Mouse (Mus musculus) thymus, adult 18-20 months (tissue): ENCODE data around the gene Nectin2.
A peak's percentile ranks its signal among the peaks of the same experiment; 100 is the strongest.
"Not testable (repeated sequence)": the region's sequence is repeated elsewhere in the genome, so short reads cannot be mapped to it uniquely, and the experiment has no call there.

Source experiments
- DNase-seq, 2 experiments: peaks; one replicate each; pipeline ENCODE4 v3.0.0; 2022; ENCODE audit warnings: mixed read lengths in 2 of 2

Gene Nectin2

GRCm38 (mm10) chr7:19704475-19704874 lies 45.8 kb downstream of the Nectin2 start:
- DNase-seq = no peak

GRCm38 (mm10) chr7:19702859-19703555 lies 47.3 kb downstream of the Nectin2 start:
- no peak for DNase-seq

- DNase-seq = no peak
Observed at GRCm38 (mm10) chr7:19701069-19701761, 49.1 kb downstream of the Nectin2 start.

- DNase-seq = no peak
Observed at GRCm38 (mm10) chr7:19700299-19701068, 49.8 kb downstream of the Nectin2 start.

DNA sequence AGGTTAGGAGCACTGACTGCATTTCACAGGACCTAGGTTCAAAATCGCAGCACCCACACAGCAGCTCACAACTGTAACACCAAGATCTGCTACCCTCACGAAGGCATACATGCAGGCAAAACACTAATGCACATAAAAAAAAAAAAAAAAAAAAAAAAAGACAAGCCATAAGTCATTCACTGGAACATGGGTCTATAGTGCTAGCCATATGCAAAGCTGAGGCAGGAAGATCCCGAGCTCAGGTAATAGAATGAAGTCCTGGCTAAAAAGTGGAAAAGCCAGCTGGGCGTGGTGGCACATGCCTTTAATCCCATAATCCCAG lies 50.5 kb downstream of the Nectin2 start:
- DNase-seq = no peak

DNA sequence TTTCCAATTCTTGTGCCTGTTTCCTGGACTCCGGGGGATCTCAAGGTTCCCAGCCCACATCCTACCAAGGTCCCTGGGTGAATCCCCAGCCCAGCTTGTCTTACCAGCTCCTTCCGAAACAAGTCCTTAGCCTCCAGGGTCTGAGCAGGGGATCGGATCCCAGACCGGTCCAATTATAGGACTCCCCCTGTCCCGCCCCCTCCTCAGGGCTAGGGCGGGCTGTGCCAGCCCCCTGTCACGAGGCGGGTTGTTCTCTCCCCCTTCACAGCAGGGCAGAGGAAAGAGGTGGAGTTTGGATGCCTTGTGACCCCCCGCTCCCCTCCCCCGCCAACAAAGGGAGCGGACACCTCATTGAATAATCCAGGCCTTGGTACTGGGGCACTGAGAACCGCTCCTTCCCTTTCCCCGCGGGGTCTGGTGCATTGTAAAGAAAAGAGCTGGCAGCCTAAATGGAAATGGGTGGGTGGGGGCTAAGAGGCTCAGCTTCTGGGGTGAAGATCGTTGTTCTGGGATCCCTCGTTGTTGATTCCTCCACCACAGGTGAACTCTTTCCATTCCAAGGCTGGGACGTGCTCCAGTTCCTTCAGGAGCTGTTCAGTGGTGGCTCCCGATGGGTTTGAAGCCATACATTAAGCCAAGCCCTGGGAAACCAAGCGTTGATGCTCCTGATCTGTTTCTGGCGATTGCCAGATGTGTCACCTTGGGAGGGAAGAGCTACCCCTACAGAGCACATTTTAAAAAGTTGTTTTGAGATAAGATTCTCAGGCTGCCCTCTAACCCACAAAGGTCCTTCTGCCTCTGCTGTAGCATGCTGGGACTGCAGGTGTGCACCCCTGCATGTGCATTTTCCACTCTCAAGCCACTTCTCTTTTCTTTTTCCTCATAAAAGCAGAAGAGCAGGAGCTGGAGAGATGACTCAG lies 51.1 kb downstream of the Nectin2 start, which contains the start of gene Apoe:
TSS of gene Apoe (minus strand) at position 282 of the 920 bp plus-strand sequence.
- DNase-seq = peak; percentile 22 to 37

DNA sequence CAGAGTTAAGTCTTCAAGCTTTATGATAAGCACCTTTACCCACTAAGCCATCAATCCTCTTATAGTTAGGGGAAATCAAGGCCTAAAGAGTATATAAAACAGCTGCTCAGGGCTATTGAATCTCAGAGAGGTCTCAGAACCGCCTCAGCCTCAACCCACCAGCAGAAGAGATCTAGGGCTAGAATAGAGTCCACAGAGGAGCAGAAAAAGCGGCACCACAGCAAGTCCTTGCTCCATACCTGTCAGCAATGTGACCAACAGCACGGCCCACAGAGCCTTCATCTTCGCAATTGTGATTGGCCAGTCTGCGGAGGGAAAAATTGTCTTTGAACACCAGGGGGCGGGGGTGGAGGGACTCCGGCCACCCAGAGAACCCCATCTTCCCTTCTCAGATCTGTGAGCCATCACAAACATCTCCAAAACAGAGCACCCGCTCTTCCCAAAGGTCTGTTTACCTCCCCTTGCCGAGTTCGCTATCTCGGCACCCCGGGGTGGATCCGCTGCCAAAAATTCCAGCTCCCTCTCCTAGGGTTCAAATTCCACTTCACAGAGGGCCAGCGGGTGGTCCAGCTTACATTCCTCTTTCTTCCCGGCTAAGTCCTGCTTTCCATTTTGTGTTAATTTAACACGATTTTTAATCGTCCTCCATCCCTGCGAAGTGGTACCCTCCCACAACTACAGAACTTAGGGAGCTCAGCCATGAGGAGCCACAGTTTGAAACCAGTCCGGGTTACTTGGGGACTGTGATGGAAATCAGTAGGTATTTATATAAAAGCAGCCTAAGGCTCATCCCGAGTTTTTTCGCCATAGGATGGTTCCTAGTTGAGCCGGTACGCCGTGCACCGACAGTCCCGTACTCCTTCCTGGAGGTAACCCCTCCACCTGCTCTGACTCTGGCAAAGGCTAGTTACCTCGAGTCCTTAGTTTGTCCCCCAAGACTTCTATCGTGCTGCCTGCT lies 52.1 kb downstream of the Nectin2 start:
- no peak for DNase-seq

- no peak for DNase-seq
Observed at GRCm38 (mm10) chr7:19696336-19696873, 53.9 kb downstream of the Nectin2 start.

DNA sequence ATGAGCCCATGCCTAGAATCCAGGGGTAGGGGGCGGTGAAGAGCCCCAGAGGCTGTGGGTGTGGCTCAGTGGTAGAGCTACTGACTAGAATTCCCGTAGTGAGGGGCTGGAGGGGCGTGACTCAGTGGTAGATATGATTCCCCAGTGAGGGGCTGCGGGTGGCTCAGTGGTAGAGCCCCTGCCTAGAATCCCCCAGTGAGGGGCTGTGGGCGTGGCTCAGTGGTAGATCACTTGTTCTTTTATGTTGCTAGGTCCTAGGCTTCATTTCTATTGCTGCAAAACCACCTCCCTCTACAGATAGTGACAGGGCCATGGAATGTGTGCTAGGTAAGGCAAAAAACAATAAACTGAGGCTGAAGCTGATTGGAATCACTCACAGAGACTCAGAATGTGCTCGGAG lies 54.4 kb downstream of the Nectin2 start:
- DNase-seq = no peak

GRCm38 (mm10) chr7:19695213-19695594 lies 55.1 kb downstream of the Nectin2 start:
- no peak for DNase-seq

DNA sequence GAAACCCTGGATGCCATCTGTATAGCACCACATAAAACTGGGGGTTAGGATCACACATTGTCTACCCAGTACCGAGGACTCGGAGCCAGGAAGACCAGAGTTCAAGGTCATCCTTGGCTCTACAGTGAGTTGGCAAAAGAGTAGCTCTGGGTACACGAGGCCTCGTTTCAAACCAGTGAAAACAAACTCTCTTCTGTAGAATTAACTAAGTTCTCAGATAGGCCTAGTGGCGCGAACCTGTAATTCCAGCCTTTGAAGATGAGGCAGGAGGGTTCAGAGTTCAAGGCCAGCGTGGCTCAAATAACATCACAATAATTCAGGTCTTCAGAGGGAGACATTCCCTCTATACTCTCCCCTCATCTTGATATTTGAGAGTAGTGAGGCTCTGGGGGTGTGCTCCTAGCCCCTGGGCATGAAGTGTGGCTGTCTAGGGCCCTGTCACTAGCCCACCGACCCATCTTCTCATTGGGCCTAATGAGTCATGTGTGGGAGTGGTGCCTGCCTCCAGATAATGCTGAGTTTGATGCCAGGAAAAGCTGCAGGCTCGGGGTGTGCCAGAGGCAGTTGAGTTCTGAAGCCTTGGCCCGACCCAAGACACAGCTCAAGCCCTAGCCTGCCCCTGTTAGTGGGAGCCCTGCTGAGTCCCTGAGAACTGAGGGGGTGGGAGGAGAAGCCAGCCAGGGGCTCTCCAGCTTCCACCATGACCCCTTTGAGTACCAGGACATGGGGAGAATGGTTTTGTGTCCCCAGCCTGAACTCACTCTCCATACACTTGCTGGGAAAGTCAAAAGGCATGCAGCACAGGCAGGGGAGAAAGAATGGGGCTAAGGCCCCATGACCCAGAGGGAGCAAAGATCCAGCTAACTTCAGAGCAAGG lies 55.7 kb downstream of the Nectin2 start:
- no peak for DNase-seq

GRCm38 (mm10) chr7:19693421-19693820 lies 56.9 kb downstream of the Nectin2 start:
- no peak for DNase-seq

DNA sequence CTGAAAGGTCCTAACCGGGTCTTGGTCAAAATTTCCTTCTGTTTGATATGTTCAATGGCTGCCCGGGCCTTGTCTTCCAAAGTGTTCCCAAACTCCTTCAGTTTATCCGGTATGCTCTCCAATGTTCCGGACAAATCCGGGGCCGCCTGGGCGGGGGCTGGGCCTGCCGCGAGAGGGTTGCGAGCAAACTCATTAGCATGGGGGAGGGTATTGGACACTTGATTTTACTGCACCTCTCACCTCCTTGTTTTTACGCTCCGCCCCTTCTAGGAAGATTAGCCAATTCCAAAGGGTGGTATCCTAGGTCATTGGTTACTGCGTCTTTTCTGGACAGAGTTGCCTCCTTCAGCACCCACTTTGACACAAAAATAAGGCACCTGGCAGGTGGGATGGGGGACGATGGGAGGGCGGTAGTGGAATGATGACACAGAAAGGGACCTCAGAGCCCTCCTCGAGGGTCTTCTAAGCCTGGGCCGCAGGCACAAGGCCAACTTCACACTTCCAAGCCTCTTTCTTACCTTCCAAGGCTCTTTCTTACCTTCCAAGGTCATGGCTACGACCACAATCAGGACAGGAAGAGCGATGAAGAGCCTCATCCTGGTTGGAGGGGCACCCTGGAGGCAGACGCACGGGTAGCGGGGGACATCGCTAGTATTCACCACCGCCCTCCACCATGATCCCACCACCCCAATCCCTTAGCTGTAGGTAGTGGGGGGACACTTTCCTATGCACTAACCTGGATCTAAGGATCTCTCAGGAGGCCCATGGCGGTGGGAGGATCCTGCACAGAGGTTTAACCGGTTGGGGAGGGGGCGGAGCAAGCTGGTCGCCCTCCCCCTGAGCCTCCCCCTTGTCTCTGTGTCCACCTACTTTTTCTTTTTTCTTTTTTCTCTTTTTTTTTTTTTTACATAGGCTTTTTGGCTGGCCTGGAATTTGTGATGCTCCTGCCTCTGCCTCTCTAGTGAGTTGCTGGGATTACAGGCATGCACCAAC lies 58.1 kb downstream of the Nectin2 start, which contains the start of gene Apoc1:
TSS of gene Apoc1 (minus strand) at position 788 of the 993 bp plus-strand sequence.
- no peak for DNase-seq

DNA sequence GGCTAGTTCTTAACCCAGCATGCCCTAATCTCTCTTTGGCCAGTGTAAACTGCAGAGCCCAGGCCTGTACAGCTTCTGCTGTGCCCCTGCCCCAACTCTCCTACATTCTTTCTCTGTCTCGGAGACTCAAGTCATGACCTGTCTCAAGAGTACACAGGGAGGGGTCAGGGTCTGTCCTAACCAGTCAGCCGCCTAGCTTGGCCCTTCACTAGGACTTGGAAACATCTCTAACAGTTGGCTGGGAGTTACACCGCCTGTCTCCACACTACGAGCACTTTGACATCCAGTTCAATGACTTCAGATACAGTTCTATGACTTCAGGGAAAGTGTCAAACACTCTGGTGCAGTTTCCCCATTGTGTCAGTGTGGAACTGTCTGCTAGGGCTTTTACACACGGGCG lies 58.8 kb downstream of the Nectin2 start:
- DNase-seq = no peak

GRCm38 (mm10) chr7:19690845-19691244 lies 59.4 kb downstream of the Nectin2 start:
- DNase-seq = no peak

- DNase-seq = no peak
Observed at GRCm38 (mm10) chr7:19688611-19689010, 61.7 kb downstream of the Nectin2 start.

- DNase-seq = no peak
Observed at GRCm38 (mm10) chr7:19688101-19688500, 62.2 kb downstream of the Nectin2 start.

DNA sequence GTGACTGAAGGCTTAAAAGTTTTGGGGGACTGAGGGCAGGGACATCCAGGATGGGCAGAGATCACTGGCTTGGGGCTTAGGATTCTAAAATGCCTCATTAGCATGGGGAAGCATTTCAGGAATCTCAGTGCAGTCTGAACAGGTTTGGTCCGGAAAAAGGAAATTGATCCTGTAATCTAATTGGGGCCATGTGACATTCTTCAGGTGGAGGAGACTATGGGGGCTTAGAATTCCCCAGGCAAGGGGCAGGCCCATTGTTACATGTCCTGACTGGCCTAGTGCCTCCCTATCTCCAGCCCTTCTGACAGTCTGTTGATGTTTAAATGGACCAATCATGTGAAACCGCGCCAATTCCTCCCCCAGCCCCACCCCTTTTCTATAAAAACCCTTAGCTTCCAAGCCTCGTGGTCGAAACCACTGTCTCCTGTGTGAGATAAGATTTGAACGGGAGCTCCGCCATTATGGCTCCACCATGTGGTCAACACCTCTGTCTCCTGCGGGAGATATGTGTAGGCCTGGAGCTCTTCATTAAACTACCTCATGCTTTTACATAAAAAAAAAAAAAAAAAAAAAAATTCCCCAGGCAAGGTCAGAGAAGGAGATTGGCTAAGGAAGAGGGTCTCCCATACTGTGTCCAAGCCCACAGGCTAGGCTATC lies 63.2 kb downstream of the Nectin2 start:
- not testable (repeated sequence) for DNase-seq
